Mouse (Mus musculus): Measurements from ENCODE around the gene Atp9a. TPM values are rescaled to one million over a fixed set of nuclear protein-coding genes. Genes with fewer than 3 reads are reported as not detected.

The Atp9a gene
- total RNA-seq, 2 experiments from 2014 or later, result 46.1 to 54.3 TPM

Small RNAs within 50 kb of the gene (microRNA-seq; reads per million reads assigned to microRNA genes)
- gene Mir7004 (ENCODE audit: borderline number of aligned reads in 2 of 2), result 1.3 to 2.9 reads per million in 2 experiments

Other genes with a start within 250 kb of the Atp9a start
- gene Nfatc2, start 140.8 kb downstream of the Atp9a start, total RNA-seq (2021), result 10 to 100 TPM; 16.2 to 18.1 TPM
- gene Sall4, start 25.5 kb upstream of the Atp9a start, total RNA-seq (2021), result 1 to 10 TPM; 2.4 to 3.4 TPM
- 1 to 10 TPM; 6.9 to 8.4 TPM for gene Zfp64, start 213.2 kb upstream of the Atp9a start, total RNA-seq (2021)

Measured in heart, postnatal 36 days (tissue).